In genomic region chr12:9581506-9581905, GRCm38 (mm10) we compare ENCODE assay signal across 9 mouse cellular contexts. TPM values are rescaled to one million over a fixed set of nuclear protein-coding genes. Genes with fewer than 3 reads are reported as not detected.
DNase-seq lines count a peak whose midpoint lies in the region; ATAC-seq and TF ChIP-seq lines count a peak whose summit lies in the region.
"Had no signal": no experiment of that assay in that cellular context is flagged by ENCODE, and none has a peak within 500 bp of the region (broad histone marks: within the 10 kb centered on the region; RNA-seq: fewer than 3 reads in every experiment).

No protein-coding gene starts in this region.

- peak overlapping the region; percentile 38 for H3K4me3 ChIP-seq in heart, embryonic 15.5 days
- peak overlapping the region; percentile 34; the same call in 1 of the 2 replicates for H3K4me3 ChIP-seq in lung, postnatal 0 days (ENCODE audit: low read depth, low read length)
- H3K4me3 ChIP-seq in embryonic facial prominence, embryonic 14.5 days (ENCODE audit: low read depth, low read length) = peak overlapping the region; percentile 66; the same call in 1 of the 2 replicates
- peak overlapping the region; percentile 15; the same call in 1 of the 2 replicates for H3K4me3 ChIP-seq in stomach, embryonic 14.5 days (ENCODE audit: low read depth, low read length)
- H3K4me3 ChIP-seq: liver, embryonic 15.5 days had no signal

- 11% methylated on average over 12 of the region's 12 CpGs for WGBS in heart, embryonic 15.5 days
- WGBS in lung, postnatal 0 days = 33% methylated on average over 12 of the region's 12 CpGs
- WGBS in embryonic facial prominence, embryonic 14.5 days = 10% methylated on average over 12 of the region's 12 CpGs
- WGBS in stomach, embryonic 14.5 days = 28% methylated on average over 12 of the region's 12 CpGs

- H3K4me1 ChIP-seq in heart, embryonic 15.5 days (replicated peaks) = peaks cover 35% of the 10 kb centered on the region
- 0 out of 2 replicates have a peak, but pooled peaks cover 9% of the 10 kb centered on the region for H3K4me1 ChIP-seq in lung, postnatal 0 days (ENCODE audit: insufficient read depth, low read depth, low read length)
- H3K4me1 ChIP-seq in embryonic facial prominence, embryonic 14.5 days (ENCODE audit: control insufficient read depth, insufficient read depth, low read length) = peaks cover 17% of the 10 kb centered on the region
- peaks cover 32% of the 10 kb centered on the region for H3K4me1 ChIP-seq in stomach, embryonic 14.5 days (ENCODE audit: control insufficient read depth, insufficient read depth, low read length)
- H3K4me1 ChIP-seq: liver, embryonic 15.5 days had no signal

- H3K9ac ChIP-seq in heart, embryonic 15.5 days = no peak overlapping the region
- H3K9ac ChIP-seq in lung, postnatal 0 days (replicated peaks; ENCODE audit: low read depth) = no peak overlapping the region
- peak overlapping the region; percentile 20; the same call in 1 of the 2 replicates for H3K9ac ChIP-seq in embryonic facial prominence, embryonic 14.5 days (ENCODE audit: low read depth, low read length)
- no peak overlapping the region for H3K9ac ChIP-seq in stomach, embryonic 14.5 days (replicated peaks; ENCODE audit: low read depth, low read length)
- H3K9ac ChIP-seq: liver, embryonic 15.5 days had no signal

- no peaks in the 10 kb centered on the region for H3K9me3 ChIP-seq in heart, embryonic 15.5 days (replicated peaks)
- no peaks in the 10 kb centered on the region for H3K9me3 ChIP-seq in lung, postnatal 0 days (ENCODE audit: low read length)
- H3K9me3 ChIP-seq in embryonic facial prominence, embryonic 14.5 days (ENCODE audit: control insufficient read depth, low read length) = no peaks in the 10 kb centered on the region
- H3K9me3 ChIP-seq in stomach, embryonic 14.5 days (ENCODE audit: control insufficient read depth, low read depth, low read length) = no peaks in the 10 kb centered on the region
- H3K9me3 ChIP-seq: liver, embryonic 15.5 days had no signal

- no peaks in the 10 kb centered on the region for H3K36me3 ChIP-seq in heart, embryonic 15.5 days
- H3K36me3 ChIP-seq in lung, postnatal 0 days (ENCODE audit: insufficient read depth, low read length) = no peaks in the 10 kb centered on the region
- H3K36me3 ChIP-seq in embryonic facial prominence, embryonic 14.5 days (ENCODE audit: control insufficient read depth, insufficient read depth, low read length) = peaks cover 4% of the 10 kb centered on the region; the same call in 1 of the 2 replicates
- peaks cover 3% of the 10 kb centered on the region; the same call in 1 of the 2 replicates for H3K36me3 ChIP-seq in stomach, embryonic 14.5 days (ENCODE audit: control insufficient read depth, insufficient read depth, low read length)
- H3K36me3 ChIP-seq: liver, embryonic 15.5 days had no signal

- no peak overlapping the region for H3K27ac ChIP-seq in heart, embryonic 15.5 days
- no peak overlapping the region for H3K27ac ChIP-seq in lung, postnatal 0 days (ENCODE audit: low read length)
- H3K27ac ChIP-seq in embryonic facial prominence, embryonic 14.5 days (replicated peaks; ENCODE audit: low read depth, low read length) = peak overlapping the region; percentile 92
- H3K27ac ChIP-seq in stomach, embryonic 14.5 days (ENCODE audit: low read length) = 0 out of 2 replicates have a peak overlapping the region, but pooled peaks have one; percentile 44
- H3K27ac ChIP-seq: liver, embryonic 15.5 days had no signal

- TF ChIP-seq CTCF in lung, postnatal 0 days (IDR thresholded peaks at IDR 0.05) = no peak

- TF ChIP-seq EP300 in lung, postnatal 0 days (IDR thresholded peaks at IDR 0.05) = no peak

- no peak for DNase-seq in heart, postnatal 25 days (ENCODE audit: low spot score)
- no peak for DNase-seq in lung, postnatal 0 days (ENCODE audit: low spot score)
- DNase-seq in lung, postnatal 36 days = no peak
- DNase-seq in embryonic facial prominence, embryonic 14.5 days (ENCODE audit: low spot score) = no peak
- no peak for DNase-seq in spleen, adult 18-20 months
- DNase-seq: layer of hippocampus, postnatal 36 days had no signal

- peak overlapping the region; percentile 67 for H3K4me2 ChIP-seq in heart, embryonic 15.5 days
- H3K4me2 ChIP-seq in lung, postnatal 0 days (replicated peaks; ENCODE audit: low read depth, low read length) = peak overlapping the region; percentile 52; the same call in 1 of the 2 replicates
- H3K4me2 ChIP-seq in embryonic facial prominence, embryonic 14.5 days (ENCODE audit: low read depth, low read length) = peak overlapping the region; percentile 66
- H3K4me2 ChIP-seq in stomach, embryonic 14.5 days (replicated peaks; ENCODE audit: low read depth, low read length) = peak overlapping the region; percentile 53; the same call in 1 of the 2 replicates
- H3K4me2 ChIP-seq: liver, embryonic 15.5 days had no signal

- intact Hi-C loops in heart, postnatal 25 days (cut with DNase I) = no loop called here

- H3K27me3 ChIP-seq in heart, embryonic 15.5 days = peaks cover 79% of the 10 kb centered on the region
- H3K27me3 ChIP-seq in lung, postnatal 0 days (replicated peaks; ENCODE audit: insufficient read depth, low read length) = peaks cover 43% of the 10 kb centered on the region; the same call in 1 of the 2 replicates
- H3K27me3 ChIP-seq in embryonic facial prominence, embryonic 14.5 days (replicated peaks; ENCODE audit: control insufficient read depth, insufficient read depth, low read length) = peaks cover 70% of the 10 kb centered on the region
- no peaks in the 10 kb centered on the region for H3K27me3 ChIP-seq in stomach, embryonic 14.5 days (ENCODE audit: control insufficient read depth, insufficient read depth, low read length)

- no peak for ATAC-seq in heart, embryonic 15.5 days (replicated peaks; ENCODE audit: insufficient number of reproducible peaks, insufficient read depth, low FRiP score, low read depth)
- ATAC-seq in lung, postnatal 0 days = no peak
- no peak for ATAC-seq in embryonic facial prominence, embryonic 14.5 days (ENCODE audit: low read depth)
- ATAC-seq in stomach, embryonic 14.5 days (ENCODE audit: insufficient number of reproducible peaks, insufficient read depth, low FRiP score, low read depth) = no peak

RNA-seq across cellular contexts. Expression of gene Osr1, which starts 11.6 kb away (rescaled TPM):
- 16.6 and 25.5 TPM in 2 replicates for polyA plus RNA-seq in heart, embryonic 15.5 days (2015; fragmentation: Nextera tagmentation; extraction: Ambion mirVana)
- 1 to 10 TPM; 3.0 to 5.6 TPM for total RNA-seq in heart, postnatal 25 days (2021)
- polyA plus RNA-seq in lung, postnatal 0 days (2015; fragmentation: Nextera tagmentation; extraction: Ambion mirVana) = 8.2 and 10.8 TPM in 2 replicates
- 66.1 and 88.3 TPM in 2 replicates for polyA plus RNA-seq in embryonic facial prominence, embryonic 14.5 days (2014; fragmentation: Nextera tagmentation; extraction: Ambion mirVana)
- 80.6 and 84.6 TPM in 2 replicates for polyA plus RNA-seq in stomach, embryonic 14.5 days (2014; fragmentation: Nextera tagmentation; extraction: Ambion mirVana)

Comparison
In these comparisons a context has a peak if more than half of its experiments do, and no peak if none do; other contexts are left out.
1. H3K27ac ChIP-seq: peak in embryonic facial prominence, embryonic 14.5 days (single experiment) and stomach, embryonic 14.5 days (single experiment); none in heart, embryonic 15.5 days (single experiment) and lung, postnatal 0 days (single experiment).
2. H3K4me3 ChIP-seq: peak in every context shown above with its lines; median percentile 66 in embryonic facial prominence, embryonic 14.5 days; 38 in heart, embryonic 15.5 days; 34 in lung, postnatal 0 days; 15 in stomach, embryonic 14.5 days.
3. Peak in every context shown above with its lines, with median percentiles within 50 percentile points of each other: H3K4me2 ChIP-seq.